Mouse (Mus musculus) left cerebral cortex, postnatal 10 days (tissue): ENCODE results near the gene Tulp3. TPM values are rescaled to one million over a fixed set of nuclear protein-coding genes. Genes with fewer than 3 reads are reported as not detected.

Experiments
- DNase-seq, 2 experiments: peaks; one replicate each; pipeline ENCODE4 v3.0.0; 2021 to 2022; ENCODE audit warnings: low spot score in 2 of 2, mixed read lengths in 1 of 2; ENCODE audit errors: extremely low spot score in 1 of 2
- intact Hi-C: fragments of 180-260 bp; cut with DNase I; formaldehyde crosslinking; loops from one replicate; pipeline ENCODE4 v1.15.1; 2025
- total RNA-seq, 2 experiments: library from RNA; stranded (reverse); gene quantifications; 2 replicates each; pipeline ENCODE4 v1.2.3; 2021

The Tulp3 gene
- total RNA-seq, 2 experiments from 2014 or later, result 16.9 to 17.6 TPM

DNA sequence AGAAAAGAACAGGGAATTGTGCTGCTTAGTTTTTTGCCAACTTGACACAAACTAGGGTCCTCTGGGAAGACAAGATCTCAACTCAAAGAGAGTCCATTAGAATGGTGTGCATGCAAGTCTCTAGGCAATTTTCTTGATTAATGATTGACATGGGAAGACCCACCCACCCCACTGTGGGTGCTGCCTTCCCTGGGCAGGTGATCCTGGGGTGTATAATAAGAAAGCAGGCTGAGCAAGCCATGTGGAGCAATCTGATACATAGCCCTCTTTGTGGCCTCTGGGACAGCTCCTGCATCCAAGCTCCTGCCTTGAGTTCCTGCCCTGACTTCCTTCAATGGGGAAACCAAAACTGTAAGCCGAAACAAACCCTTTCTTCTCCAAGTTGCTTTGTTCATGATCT lies 82.1 kb downstream of the Tulp3 start:
- intact Hi-C loops, result no loop called here
- DNase-seq, result no peak

DNA sequence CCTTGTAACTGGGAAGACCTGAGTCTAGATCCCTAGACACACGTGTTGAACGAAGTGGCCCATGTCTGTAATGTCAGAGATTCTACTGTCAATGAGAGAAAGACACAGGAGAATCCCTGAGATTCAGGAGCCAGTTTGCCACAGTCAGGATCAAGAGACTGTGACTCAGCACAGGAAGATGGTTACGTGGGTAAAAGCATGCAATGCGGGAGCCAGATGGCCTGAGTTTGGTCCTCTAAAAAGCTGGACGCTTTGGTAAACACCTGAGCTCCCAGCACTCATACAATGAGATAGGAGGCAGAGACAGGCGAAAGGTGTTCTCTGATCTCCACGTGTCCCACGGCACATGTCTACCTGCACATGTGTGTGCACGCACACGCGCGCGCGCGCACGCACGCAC lies 82.9 kb downstream of the Tulp3 start:
- intact Hi-C loops, result no loop called here
- no peak for DNase-seq

Other genes with a start within 250 kb of the Tulp3 start
- 10 to 100 TPM; 84.7 to 89.1 TPM for gene Tspan9, start 212.3 kb downstream of the Tulp3 start, total RNA-seq
- 1 to 10 TPM in 1 of 2 experiments, under 1 TPM in 1; 0.85 to 1.1 TPM for gene Tead4, start 55.0 kb downstream of the Tulp3 start, total RNA-seq
- gene Rhno1, start 7.1 kb upstream of the Tulp3 start, total RNA-seq, result 10 to 100 TPM; 19.8 to 21.5 TPM
- gene Foxm1, start 7.1 kb upstream of the Tulp3 start, total RNA-seq, result 1 to 10 TPM; 4.5 to 4.8 TPM
- gene Tex52, start 19.6 kb upstream of the Tulp3 start, total RNA-seq, result not detected
- not detected for gene Gm44596, start 19.7 kb upstream of the Tulp3 start, total RNA-seq
- gene Nrip2, start 43.4 kb upstream of the Tulp3 start, total RNA-seq, result 1 to 10 TPM; 5.3 to 5.8 TPM
- 10 to 100 TPM; 21.6 to 30.8 TPM for gene Itfg2, start 69.1 kb upstream of the Tulp3 start, total RNA-seq
- gene Fkbp4, start 82.8 kb upstream of the Tulp3 start, total RNA-seq, result 100 to 1,000 TPM; 130 to 131 TPM
- under 1 TPM; 0.15 to 0.73 TPM for gene Pzp, start 170.9 kb upstream of the Tulp3 start, total RNA-seq
- 10 to 100 TPM; 16.1 to 17.9 TPM for gene A2ml1, start 225.8 kb upstream of the Tulp3 start, total RNA-seq